ENCODE assay signal across 8 mouse cellular contexts in the genomic region with DNA sequence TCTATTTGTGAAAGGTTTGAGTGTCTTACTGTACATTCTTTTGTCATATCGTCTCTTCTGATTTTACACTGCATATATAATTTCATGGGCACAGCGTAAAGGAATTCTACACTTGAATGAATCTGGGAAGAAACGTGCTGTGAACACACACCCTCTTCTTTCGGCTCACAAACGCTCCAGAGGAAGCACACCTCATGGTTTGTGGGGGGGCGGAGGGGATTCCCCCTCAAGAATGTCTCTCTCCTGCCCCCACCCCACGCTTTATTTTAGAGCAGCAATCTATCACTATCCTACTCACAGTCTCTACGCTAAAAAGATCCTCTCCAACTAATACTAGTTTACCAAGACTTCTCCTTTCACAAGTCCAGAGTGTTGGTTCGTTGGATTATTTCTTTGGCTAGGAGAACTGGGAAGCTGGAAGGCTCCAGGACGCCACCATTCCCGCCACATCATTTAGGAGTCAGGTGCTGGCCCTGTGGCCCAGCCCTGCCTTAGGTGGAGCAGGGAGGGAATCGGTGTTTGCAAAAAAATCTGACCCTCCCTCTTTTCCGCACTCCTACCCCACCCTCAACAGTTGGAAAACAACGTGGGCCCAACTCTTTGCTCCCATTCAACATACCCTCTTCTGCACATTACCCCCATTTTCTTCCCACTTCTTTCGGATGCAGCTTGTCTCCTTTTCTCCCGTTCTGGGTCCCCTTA. TPM values are rescaled to one million over a fixed set of nuclear protein-coding genes. Genes with fewer than 3 reads are reported as not detected.
DNase-seq lines count a peak whose midpoint lies in the region; ATAC-seq and TF ChIP-seq lines count a peak whose summit lies in the region.

No protein-coding gene starts in this region.

- no peaks in the 10 kb centered on the region for H3K36me3 ChIP-seq in forebrain, embryonic 11.5 days (ENCODE audit: control insufficient read depth, insufficient read depth, low read length)
- H3K36me3 ChIP-seq in neural tube, embryonic 15.5 days: no peaks in the 10 kb centered on the region

- WGBS in lung, adult 2 months: 5% methylated on average over 16 of the region's 16 CpGs
- WGBS in forebrain, embryonic 11.5 days: 2% methylated on average over 16 of the region's 16 CpGs
- WGBS in neural tube, embryonic 15.5 days: under 1% methylated on average over 16 of the region's 16 CpGs

- TF ChIP-seq CTCF in lung, adult 2 months (IDR thresholded peaks at IDR 0.05; ENCODE audit: insufficient read depth, low read length): no peak

- no peaks in the 10 kb centered on the region for H3K9me3 ChIP-seq in forebrain, embryonic 11.5 days (ENCODE audit: control insufficient read depth, low read length)
- H3K9me3 ChIP-seq in neural tube, embryonic 15.5 days (replicated peaks): no peaks in the 10 kb centered on the region

- TF ChIP-seq POLR2A in lung, adult 2 months (IDR thresholded peaks at IDR 0.05; ENCODE audit: borderline replicate concordance, extremely low read depth, low read depth, low read length): no peak

- H3K4me2 ChIP-seq in forebrain, embryonic 11.5 days (ENCODE audit: low read depth, low read length, severe bottlenecking): peak overlapping the region; percentile 87
- peak overlapping the region; percentile 88 for H3K4me2 ChIP-seq in neural tube, embryonic 15.5 days

- ATAC-seq in forebrain, embryonic 11.5 days (replicated peaks; ENCODE audit: low FRiP score): peak; percentile 52
- ATAC-seq in neural tube, embryonic 15.5 days (ENCODE audit: low FRiP score): peak; percentile 65

- peak overlapping the region; percentile 94 for H3K9ac ChIP-seq in forebrain, embryonic 11.5 days (ENCODE audit: low read length)
- H3K9ac ChIP-seq in neural tube, embryonic 15.5 days (replicated peaks): peak overlapping the region; percentile 78

- H3K27me3 ChIP-seq in forebrain, embryonic 11.5 days (ENCODE audit: control insufficient read depth, insufficient read depth, low read length): no peaks in the 10 kb centered on the region
- H3K27me3 ChIP-seq in neural tube, embryonic 15.5 days (replicated peaks): no peaks in the 10 kb centered on the region

- peak overlapping the region; percentile 85; the same call in 1 of the 2 replicates for H3K27ac ChIP-seq in forebrain, embryonic 11.5 days (ENCODE audit: low read depth, low read length)
- H3K27ac ChIP-seq in neural tube, embryonic 15.5 days (replicated peaks): peak overlapping the region; percentile 95

- no peak for DNase-seq in lung, adult 2 months
- DNase-seq in lung, postnatal 25 days (ENCODE audit: low spot score): no peak
- DNase-seq in adrenal gland, postnatal 25 days: peak; percentile 15
- DNase-seq in forebrain, embryonic 11.5 days (ENCODE audit: low spot score): peak; percentile 59
- DNase-seq in liver: peak; percentile 28
- DNase-seq in urinary bladder, postnatal 10 days (ENCODE audit: low spot score): no peak
- DNase-seq in layer of hippocampus, adult 11-12 months (ENCODE audit: low spot score): no peak

- H3K4me3 ChIP-seq in lung, adult 2 months (replicated peaks; ENCODE audit: extremely low read depth, low read depth, low read length): peak overlapping the region; percentile 95
- peak overlapping the region; percentile 79 for H3K4me3 ChIP-seq in forebrain, embryonic 11.5 days (ENCODE audit: low read depth, low read length)
- H3K4me3 ChIP-seq in neural tube, embryonic 15.5 days (replicated peaks): peak overlapping the region; percentile 73

- H3K4me1 ChIP-seq in lung, adult 2 months (ENCODE audit: control insufficient read depth, insufficient read depth, low read length): peaks cover 7% of the 10 kb centered on the region
- no peaks in the 10 kb centered on the region for H3K4me1 ChIP-seq in forebrain, embryonic 11.5 days (replicated peaks; ENCODE audit: control insufficient read depth, insufficient read depth, low read length)
- H3K4me1 ChIP-seq in neural tube, embryonic 15.5 days: peaks cover 17% of the 10 kb centered on the region

RNA-seq across cellular contexts. Expression of a gene that starts 0.8 kb away (rescaled TPM):
- 14.9 and 17.6 TPM in 2 replicates for polyA plus RNA-seq in lung, adult 2 months (2012; rRNA removed)
- 13.2 and 16.7 TPM in 2 replicates for total RNA-seq in adrenal gland, postnatal 25 days (2021)
- polyA plus RNA-seq in forebrain, embryonic 11.5 days (2014; fragmentation: Nextera tagmentation; extraction: Ambion mirVana): 20.8 and 21.0 TPM in 2 replicates
- polyA plus RNA-seq in neural tube, embryonic 15.5 days (2015; fragmentation: Nextera tagmentation; extraction: Ambion mirVana): 9.1 and 9.7 TPM in 2 replicates

RNA-seq across cellular contexts. Expression of a gene that starts 16.3 kb away (rescaled TPM):
- polyA plus RNA-seq in lung, adult 2 months (2012; rRNA removed): 19.8 TPM in 1 of 2 replicates, not detected in the other
- not detected in 2 replicates for total RNA-seq in adrenal gland, postnatal 25 days (2021)
- polyA plus RNA-seq in forebrain, embryonic 11.5 days (2014; fragmentation: Nextera tagmentation; extraction: Ambion mirVana): 0.28 TPM in 1 of 2 replicates, not detected in the other
- 1.1 and 2.5 TPM in 2 replicates for polyA plus RNA-seq in neural tube, embryonic 15.5 days (2015; fragmentation: Nextera tagmentation; extraction: Ambion mirVana)

RNA-seq across cellular contexts. Expression of a gene that starts 28.1 kb away (rescaled TPM):
- 1.5 and 4.3 TPM in 2 replicates for polyA plus RNA-seq in lung, adult 2 months (2012; rRNA removed)
- total RNA-seq in adrenal gland, postnatal 25 days (2021): 0.18 TPM in 1 of 2 replicates, not detected in the other
- 0.13 and 0.35 TPM in 2 replicates for polyA plus RNA-seq in forebrain, embryonic 11.5 days (2014; fragmentation: Nextera tagmentation; extraction: Ambion mirVana)
- polyA plus RNA-seq in neural tube, embryonic 15.5 days (2015; fragmentation: Nextera tagmentation; extraction: Ambion mirVana): 1.4 and 2.4 TPM in 2 replicates

RNA-seq across cellular contexts. Expression of a gene that starts 34.0 kb away (rescaled TPM):
- 175 TPM in 2 replicates for polyA plus RNA-seq in lung, adult 2 months (2012; rRNA removed)
- total RNA-seq in adrenal gland, postnatal 25 days (2021): 119 and 125 TPM in 2 replicates
- 94.5 and 98.1 TPM in 2 replicates for polyA plus RNA-seq in forebrain, embryonic 11.5 days (2014; fragmentation: Nextera tagmentation; extraction: Ambion mirVana)
- 84.3 and 87.4 TPM in 2 replicates for polyA plus RNA-seq in neural tube, embryonic 15.5 days (2015; fragmentation: Nextera tagmentation; extraction: Ambion mirVana)

RNA-seq across cellular contexts. Expression of a gene that starts 54.7 kb away (rescaled TPM):
- polyA plus RNA-seq in lung, adult 2 months (2012; rRNA removed): 24.8 and 34.9 TPM in 2 replicates
- total RNA-seq in adrenal gland, postnatal 25 days (2021): 18.0 and 22.5 TPM in 2 replicates
- polyA plus RNA-seq in forebrain, embryonic 11.5 days (2014; fragmentation: Nextera tagmentation; extraction: Ambion mirVana): 19.3 and 20.1 TPM in 2 replicates
- polyA plus RNA-seq in neural tube, embryonic 15.5 days (2015; fragmentation: Nextera tagmentation; extraction: Ambion mirVana): 30.0 and 31.5 TPM in 2 replicates

Comparison
In these comparisons a context has a peak if more than half of its experiments do, and no peak if none do; other contexts are left out.
1. DNase-seq: peak in adrenal gland, postnatal 25 days (single experiment), forebrain, embryonic 11.5 days (single experiment) and liver (single experiment); none in lung, adult 2 months (single experiment), lung, postnatal 25 days (single experiment), urinary bladder, postnatal 10 days (single experiment) and layer of hippocampus, adult 11-12 months (single experiment).
2. Peak in every context shown above with its lines, with median percentiles within 50 percentile points of each other: H3K4me3 ChIP-seq.